Mouse (Mus musculus): ENCODE measurements at regions not wholly inside any gene's neighbourhood (a gene's known extent, or its start where the extent isn't known, plus 50 kb on each side); places are given as distances from the start of the nearest gene placed in this dataset.

DNA sequence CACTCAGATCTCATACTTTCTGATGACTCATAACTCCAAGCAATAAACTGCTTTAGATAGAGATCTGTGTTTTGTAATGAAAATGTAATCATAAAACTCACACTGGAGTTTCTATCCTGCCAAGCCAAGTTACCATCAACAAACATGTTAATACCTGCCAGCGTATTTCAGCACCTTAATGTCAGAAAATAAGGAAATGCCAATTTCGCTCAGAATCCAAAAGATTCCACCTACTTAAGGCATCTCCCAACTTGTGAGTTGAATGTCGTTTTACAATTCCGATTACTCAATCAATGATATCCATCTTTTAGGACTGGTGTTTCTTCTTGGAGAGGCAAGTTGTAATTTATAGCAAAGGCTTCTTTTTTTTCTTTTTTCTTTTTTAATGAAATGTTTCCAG, 850.5 kb downstream of the Epha4 start:
- no peak for TF ChIP-seq POLR2A (IDR thresholded peaks at IDR 0.05; ENCODE audit: insufficient read depth, low read length)
- TF ChIP-seq CTCF (IDR thresholded peaks at IDR 0.05; ENCODE audit: low read depth, low read length): no peak
